Mouse (Mus musculus): ENCODE results near the gene Cd24a. TPM values are rescaled to one million over a fixed set of nuclear protein-coding genes. Genes with fewer than 3 reads are reported as not detected.

Cd24a gene
- polyA plus RNA-seq, 1 experiment, result 1,229 TPM

DNA sequence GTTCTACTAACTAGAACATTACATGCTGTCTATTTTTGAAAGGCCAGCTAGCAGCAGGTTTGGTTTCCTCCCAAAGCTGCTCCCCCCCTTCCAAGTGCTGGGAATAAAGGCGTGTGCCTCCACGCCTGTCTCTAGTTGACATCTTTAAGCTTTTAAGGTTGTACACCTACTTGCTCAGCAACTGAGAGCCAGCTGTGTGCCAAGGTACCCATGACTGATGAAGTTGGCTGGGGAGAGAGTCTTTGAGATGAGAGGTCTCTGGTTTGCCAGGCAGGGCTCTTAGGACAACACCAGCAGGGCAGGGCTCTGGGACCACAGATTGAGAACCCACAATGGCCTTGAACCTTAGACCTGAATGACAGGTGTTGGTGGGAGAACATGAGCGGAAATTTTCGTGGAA, 6.5 kb downstream of the Cd24a start:
- no peak for DNase-seq (ENCODE audit: low read depth)
- TF ChIP-seq CTCF (IDR thresholded peaks at IDR 0.05; ENCODE audit: borderline replicate concordance, extremely low read depth, insufficient read depth, insufficient read length) (no peak), POLR2A (IDR thresholded peaks at IDR 0.05; ENCODE audit: borderline replicate concordance, extremely low read depth, insufficient read depth, insufficient read length, poor library complexity, severe bottlenecking) (no peak)

DNA sequence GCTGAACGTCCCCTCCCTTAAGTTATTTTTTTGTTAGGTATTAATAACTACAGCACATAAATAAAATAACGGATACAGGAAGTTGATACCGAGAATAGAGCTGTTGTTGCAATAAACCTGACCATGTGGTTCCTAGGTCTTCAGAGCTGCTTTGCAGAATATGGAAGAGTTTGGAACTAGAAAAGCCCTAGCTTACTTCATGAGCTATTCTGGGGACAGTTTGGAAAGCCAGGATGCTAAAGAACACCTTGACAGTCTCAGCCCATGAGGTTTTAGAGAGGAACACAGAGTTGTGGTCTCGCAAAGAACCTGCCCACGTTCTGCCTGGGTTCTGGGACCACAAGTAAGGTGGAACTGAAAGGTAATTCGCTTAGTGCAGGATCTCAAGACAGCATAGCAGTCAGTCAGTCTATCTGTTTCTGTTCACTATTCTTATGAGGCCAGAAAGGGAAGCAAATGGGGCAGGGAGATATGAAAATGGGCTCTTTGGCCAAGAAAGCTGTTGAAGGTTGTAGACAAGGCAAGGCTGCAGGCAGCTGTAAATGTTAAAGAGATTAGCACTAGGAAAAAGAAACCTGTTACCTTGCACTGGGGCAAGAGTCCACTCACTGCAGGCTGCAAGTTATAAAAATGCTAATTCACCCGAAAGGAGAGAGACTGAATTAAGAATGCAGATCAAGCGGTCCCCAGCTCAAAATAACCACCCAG, 10.5 kb downstream of the Cd24a start:
- TF ChIP-seq CTCF (IDR thresholded peaks at IDR 0.05; ENCODE audit: borderline replicate concordance, extremely low read depth, insufficient read depth, insufficient read length), result no peak
- no peak for TF ChIP-seq POLR2A (IDR thresholded peaks at IDR 0.05; ENCODE audit: borderline replicate concordance, extremely low read depth, insufficient read depth, insufficient read length, poor library complexity, severe bottlenecking)
- DNase-seq (ENCODE audit: low read depth), result no peak

- TF ChIP-seq POLR2A (IDR thresholded peaks at IDR 0.05; ENCODE audit: borderline replicate concordance, extremely low read depth, insufficient read depth, insufficient read length, poor library complexity, severe bottlenecking) (no peak), CTCF (IDR thresholded peaks at IDR 0.05; ENCODE audit: borderline replicate concordance, extremely low read depth, insufficient read depth, insufficient read length) (no peak)
These were observed 13.4 kb downstream of the Cd24a start for GRCm38 (mm10) chr10:43591477-43591876.

GRCm38 (mm10) chr10:43593182-43593581, 15.1 kb downstream of the Cd24a start:
- DNase-seq (ENCODE audit: low read depth), result no peak
- TF ChIP-seq POLR2A (IDR thresholded peaks at IDR 0.05; ENCODE audit: borderline replicate concordance, extremely low read depth, insufficient read depth, insufficient read length, poor library complexity, severe bottlenecking) (no peak), CTCF (IDR thresholded peaks at IDR 0.05; ENCODE audit: borderline replicate concordance, extremely low read depth, insufficient read depth, insufficient read length) (no peak)

More at GRCm38 (mm10) chr10:43591477-43591876, 13.4 kb downstream of the Cd24a start:
- DNase-seq (ENCODE audit: low read depth), result no peak

DNA sequence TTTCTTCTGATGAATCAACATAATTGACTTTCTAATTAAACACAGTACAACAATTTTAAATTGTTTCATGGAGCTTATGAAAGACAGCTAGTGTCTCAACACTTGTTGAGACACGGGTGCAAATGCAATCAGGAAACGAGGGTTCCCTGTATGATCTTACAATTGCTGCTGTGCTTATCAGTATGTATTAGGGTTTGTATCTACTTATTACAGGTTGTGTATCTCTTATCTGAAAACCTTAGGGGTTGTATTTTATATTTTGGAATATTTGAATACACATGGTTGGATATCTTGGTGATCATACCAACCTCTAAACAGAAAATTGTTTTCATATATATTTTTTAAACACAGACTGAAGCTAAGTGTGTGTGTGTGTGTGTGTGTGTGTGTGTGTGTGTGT, 16.1 kb downstream of the Cd24a start:
- no peak for DNase-seq (ENCODE audit: low read depth)
- TF ChIP-seq POLR2A (IDR thresholded peaks at IDR 0.05; ENCODE audit: borderline replicate concordance, extremely low read depth, insufficient read depth, insufficient read length, poor library complexity, severe bottlenecking) (no peak), CTCF (IDR thresholded peaks at IDR 0.05; ENCODE audit: borderline replicate concordance, extremely low read depth, insufficient read depth, insufficient read length) (no peak)

DNA sequence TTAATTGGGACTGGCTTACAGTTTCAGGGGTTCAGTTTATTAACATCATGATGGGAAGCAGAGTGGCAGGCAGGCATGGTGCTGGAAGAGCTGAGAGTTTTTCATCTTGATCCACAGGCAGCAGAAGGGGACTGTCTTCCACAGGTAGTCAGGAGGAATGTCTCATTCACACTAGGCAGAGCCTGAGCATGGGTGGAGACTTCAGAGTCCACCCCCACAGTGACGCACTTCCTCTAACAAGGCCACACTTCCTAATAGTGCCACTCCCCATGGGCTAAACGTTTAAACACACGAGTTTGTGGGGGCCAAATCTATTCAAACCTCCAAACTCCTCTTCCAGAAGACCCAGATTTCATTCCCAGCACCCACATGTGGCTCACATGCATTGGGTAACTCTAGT, 16.8 kb downstream of the Cd24a start:
- DNase-seq (ENCODE audit: low read depth), result no peak
- TF ChIP-seq POLR2A (IDR thresholded peaks at IDR 0.05; ENCODE audit: borderline replicate concordance, extremely low read depth, insufficient read depth, insufficient read length, poor library complexity, severe bottlenecking), result no peak
- no peak for TF ChIP-seq CTCF (IDR thresholded peaks at IDR 0.05; ENCODE audit: borderline replicate concordance, extremely low read depth, insufficient read depth, insufficient read length)

GRCm38 (mm10) chr10:43598067-43598726, 20.1 kb downstream of the Cd24a start:
- no peak for TF ChIP-seq POLR2A (IDR thresholded peaks at IDR 0.05; ENCODE audit: borderline replicate concordance, extremely low read depth, insufficient read depth, insufficient read length, poor library complexity, severe bottlenecking)
- TF ChIP-seq CTCF (IDR thresholded peaks at IDR 0.05; ENCODE audit: borderline replicate concordance, extremely low read depth, insufficient read depth, insufficient read length), result no peak
- no peak for DNase-seq (ENCODE audit: low read depth)

DNA sequence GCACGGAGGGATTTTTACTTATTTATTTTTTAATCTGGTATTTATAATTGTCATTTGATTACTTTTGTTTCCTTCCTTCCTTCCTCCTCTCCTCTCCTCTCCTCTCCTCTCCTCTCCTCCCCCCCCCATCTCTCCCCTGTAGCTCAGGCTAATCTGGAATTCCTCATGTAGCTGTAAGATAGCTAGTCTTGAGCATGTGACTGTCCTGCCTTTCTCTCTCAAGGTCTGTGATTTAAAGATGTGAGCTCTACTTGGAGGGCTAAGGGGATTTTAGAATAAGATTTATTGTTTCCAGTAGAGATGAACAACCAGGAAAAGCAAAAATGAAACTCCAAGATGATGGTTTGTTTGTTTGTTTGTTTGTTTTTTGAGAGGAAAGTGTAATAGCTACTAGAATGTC, 23.0 kb downstream of the Cd24a start:
- DNase-seq (ENCODE audit: low read depth), result no peak
- TF ChIP-seq CTCF (IDR thresholded peaks at IDR 0.05; ENCODE audit: borderline replicate concordance, extremely low read depth, insufficient read depth, insufficient read length), result no peak

- no peak for TF ChIP-seq POLR2A (IDR thresholded peaks at IDR 0.05; ENCODE audit: borderline replicate concordance, extremely low read depth, insufficient read depth, insufficient read length, poor library complexity, severe bottlenecking)
- no peak for TF ChIP-seq CTCF (IDR thresholded peaks at IDR 0.05; ENCODE audit: borderline replicate concordance, extremely low read depth, insufficient read depth, insufficient read length)
- peak; percentile 79 for DNase-seq (ENCODE audit: low read depth)
These were observed 23.7 kb downstream of the Cd24a start for GRCm38 (mm10) chr10:43601511-43602396.

DNA sequence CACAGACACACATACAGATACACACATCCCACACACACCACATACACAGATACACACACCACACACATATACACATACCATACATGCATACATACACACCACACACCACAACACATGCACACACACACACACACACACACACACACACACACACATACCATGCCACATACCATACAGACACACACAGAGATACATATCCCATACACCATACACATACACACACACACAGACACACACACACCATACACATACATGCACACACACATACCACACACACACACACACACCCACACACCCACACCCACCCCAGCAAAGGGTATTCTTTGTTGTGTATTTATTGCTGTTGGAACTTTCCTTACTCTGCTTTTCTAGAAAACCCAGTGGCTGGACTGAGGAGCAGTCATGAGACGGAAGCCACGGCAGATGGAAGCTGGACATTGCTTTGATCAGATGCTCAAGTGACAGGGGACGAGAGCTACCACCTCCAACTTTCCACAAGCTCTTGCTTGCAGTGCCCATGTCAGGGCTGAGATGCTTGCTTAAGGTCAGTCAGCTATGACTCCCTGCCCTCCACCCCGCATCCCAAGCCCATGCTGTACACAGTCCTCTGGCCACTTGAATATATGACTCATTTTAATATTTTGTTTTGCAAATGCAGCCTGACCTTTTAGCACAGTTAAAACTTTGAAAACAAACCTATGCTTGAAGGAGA, 26.0 kb downstream of the Cd24a start:
- DNase-seq (ENCODE audit: low read depth), result no peak
- no peak for TF ChIP-seq CTCF (IDR thresholded peaks at IDR 0.05; ENCODE audit: borderline replicate concordance, extremely low read depth, insufficient read depth, insufficient read length)
- TF ChIP-seq POLR2A (IDR thresholded peaks at IDR 0.05; ENCODE audit: borderline replicate concordance, extremely low read depth, insufficient read depth, insufficient read length, poor library complexity, severe bottlenecking), result no peak
